Mouse (Mus musculus) spleen, adult 2 months (tissue): ENCODE measurements around the gene Apon.

Experiments
- CTCF ChIP-seq: fragments of 200-500 bp; IDR thresholded peaks from 2 replicates; pipeline ENCODE4 v1.5.1; 2011; ENCODE audit warnings: mild to moderate bottlenecking, inconsistent platforms; ENCODE audit not compliant: insufficient read depth, insufficient read length, insufficient replicate concordance; ENCODE audit errors: extremely low read depth
- POLR2A ChIP-seq: fragments of 200-500 bp; IDR thresholded peaks from 2 replicates; pipeline ENCODE4 v1.6.1; 2011; ENCODE audit warnings: low read depth, low read length, inconsistent platforms

- TF ChIP-seq CTCF (no peak), POLR2A (no peak)
Observed at GRCm38 (mm10) chr10:128244121-128244520, 9.8 kb upstream of the Apon start.
